Mouse (Mus musculus): ENCODE data around the gene Atat1.

Gene Atat1

DNA sequence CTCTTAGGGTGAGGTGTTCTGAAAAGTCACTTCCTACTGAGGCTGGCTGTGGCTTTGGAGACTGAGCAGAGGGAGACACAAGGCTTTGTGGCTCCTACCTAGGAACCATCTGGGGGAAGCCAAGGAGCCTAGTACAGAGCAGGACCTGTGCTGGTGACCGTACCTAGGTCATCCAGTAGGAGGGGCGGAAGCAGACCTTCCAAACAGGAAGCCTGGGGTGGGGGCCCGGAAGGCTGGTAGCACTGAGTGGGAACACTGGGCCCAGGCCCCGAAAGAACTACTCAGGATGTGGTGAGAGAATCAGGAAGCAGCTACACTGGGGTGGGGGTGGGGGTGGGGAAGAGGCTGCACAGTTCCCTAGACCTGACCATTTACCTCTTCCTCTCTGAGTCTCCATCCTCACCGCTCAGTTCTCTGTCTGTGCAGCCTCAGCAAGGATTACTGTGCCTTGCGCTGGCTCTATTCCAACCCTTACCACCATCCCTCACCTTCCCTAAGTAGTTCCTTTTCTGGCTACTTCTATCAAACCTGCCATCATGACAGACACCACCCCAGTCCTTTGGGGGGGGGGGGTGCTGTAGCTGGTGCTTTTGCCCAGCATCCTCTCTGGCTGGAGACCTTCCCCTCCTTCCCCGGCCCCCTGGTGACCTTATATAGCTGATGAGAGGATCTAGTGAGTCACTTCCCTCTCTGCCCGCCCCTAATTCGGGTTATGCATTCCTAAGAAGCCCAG is 39.6 kb downstream of the Atat1 start:
- Histone ChIP-seq H3K27me3 (ENCODE audit: control insufficient read depth, insufficient read depth, low read length, poor library complexity, severe bottlenecking) (no peaks in the 10 kb centered on the region), H3K36me3 (ENCODE audit: control insufficient read depth, insufficient read depth, low read length, poor library complexity, severe bottlenecking) (peaks cover 16% of the 10 kb centered on the region)
- peak; percentile 82 for DNase-seq (ENCODE audit: low read depth, low spot score)

DNA sequence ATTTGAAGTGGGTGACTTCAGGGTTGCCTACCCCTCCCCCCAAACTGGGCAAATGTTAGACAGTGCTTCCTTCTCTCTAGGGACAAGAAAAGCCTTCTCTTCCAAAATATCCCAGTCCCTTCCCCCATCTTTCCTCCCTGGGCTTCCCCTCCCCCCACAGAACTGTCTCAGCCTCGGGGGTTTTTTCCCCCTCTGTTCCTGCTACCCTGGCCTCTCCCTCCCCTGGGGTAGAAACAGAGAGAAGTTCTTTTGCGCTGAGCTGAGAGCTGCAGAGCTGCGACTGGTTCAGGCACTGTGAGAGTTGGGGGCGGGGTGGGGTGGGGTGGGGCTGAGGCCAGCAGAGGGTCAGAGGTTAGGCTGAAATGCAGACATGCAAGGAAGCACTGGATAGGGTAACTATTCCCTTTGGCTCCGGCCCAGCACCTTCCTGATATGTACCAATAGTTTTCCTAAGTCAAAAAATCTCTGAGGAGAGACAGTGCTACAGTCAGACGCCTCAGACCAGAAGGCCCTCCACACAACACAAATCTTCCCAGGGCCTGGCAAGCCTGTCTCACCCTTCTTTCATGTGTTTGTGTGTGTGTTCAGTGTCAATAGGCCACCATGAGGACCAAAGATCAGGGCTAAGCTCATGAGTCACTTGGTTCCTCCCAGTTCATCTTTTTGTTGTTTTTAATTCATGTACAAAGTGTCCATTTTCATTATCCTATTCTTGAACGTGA is 40.4 kb downstream of the Atat1 start:
- Histone ChIP-seq H3K27me3 (ENCODE audit: control insufficient read depth, insufficient read depth, low read length, poor library complexity, severe bottlenecking) (no peaks in the 10 kb centered on the region), H3K36me3 (ENCODE audit: control insufficient read depth, insufficient read depth, low read length, poor library complexity, severe bottlenecking) (peaks cover 11% of the 10 kb centered on the region)
- DNase-seq (ENCODE audit: low read depth, low spot score) = peak; percentile 21

DNA sequence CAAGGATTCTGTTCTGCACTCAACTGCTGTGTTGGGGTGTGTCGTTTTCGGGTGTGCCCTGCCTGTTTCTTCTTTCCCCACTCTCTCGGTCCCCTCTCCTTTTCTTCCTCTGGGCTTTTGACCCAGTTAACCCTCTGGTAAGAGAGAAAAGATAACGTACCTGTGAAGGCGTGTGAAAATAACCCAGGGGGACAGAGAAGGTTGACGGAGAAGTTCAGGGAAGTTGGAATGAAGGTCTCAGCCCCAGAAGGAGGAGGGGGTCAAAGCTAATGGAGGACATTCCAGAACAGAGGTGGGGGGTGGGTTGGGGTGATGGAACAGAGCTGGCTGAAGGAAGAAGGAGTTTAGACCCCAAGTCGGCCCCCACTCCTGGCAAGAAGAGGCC is 40.9 kb downstream of the Atat1 start:
- no peaks in the 10 kb centered on the region for H3K27me3 ChIP-seq (ENCODE audit: control insufficient read depth, insufficient read depth, low read length, poor library complexity, severe bottlenecking)
- DNase-seq (ENCODE audit: low read depth, low spot score) = no peak
- H3K36me3 ChIP-seq (ENCODE audit: control insufficient read depth, insufficient read depth, low read length, poor library complexity, severe bottlenecking) = peaks cover 7% of the 10 kb centered on the region

DNA sequence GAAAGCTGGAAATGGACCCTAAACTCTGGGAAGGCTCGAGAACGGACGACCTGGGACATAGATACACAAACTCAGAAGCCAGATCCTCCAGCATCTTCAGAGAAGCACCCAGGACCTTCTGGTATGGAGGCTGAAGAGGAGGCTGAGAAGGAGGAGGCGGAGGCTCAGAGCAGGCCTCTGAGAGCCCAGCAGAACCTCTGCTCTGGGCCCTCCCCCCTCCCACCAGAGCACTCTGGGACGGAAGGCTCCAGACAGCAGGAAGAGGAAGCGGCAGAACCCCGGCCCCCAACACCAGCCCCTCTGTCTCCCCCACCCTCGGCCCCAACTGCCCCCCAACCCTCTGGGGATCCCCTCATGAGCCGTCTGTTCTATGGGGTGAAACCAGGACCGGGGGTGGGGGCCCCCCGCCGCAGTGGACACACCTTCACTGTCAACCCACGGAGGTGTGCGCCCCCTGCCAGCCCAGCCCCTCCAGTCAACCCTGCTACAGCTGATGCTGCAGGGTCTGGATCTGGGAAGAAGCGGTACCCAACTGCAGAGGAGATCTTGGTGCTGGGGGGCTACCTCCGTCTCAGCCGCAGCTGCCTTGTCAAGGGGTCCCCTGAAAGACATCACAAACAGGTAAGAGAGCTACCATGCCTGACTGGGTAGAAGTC is 41.6 kb downstream of the Atat1 start:
- DNase-seq (ENCODE audit: low read depth, low spot score) = peak; percentile 62
- Histone ChIP-seq H3K27me3 (ENCODE audit: control insufficient read depth, insufficient read depth, low read length, poor library complexity, severe bottlenecking) (no peaks in the 10 kb centered on the region), H3K36me3 (ENCODE audit: control insufficient read depth, insufficient read depth, low read length, poor library complexity, severe bottlenecking) (peaks cover 7% of the 10 kb centered on the region)

DNA sequence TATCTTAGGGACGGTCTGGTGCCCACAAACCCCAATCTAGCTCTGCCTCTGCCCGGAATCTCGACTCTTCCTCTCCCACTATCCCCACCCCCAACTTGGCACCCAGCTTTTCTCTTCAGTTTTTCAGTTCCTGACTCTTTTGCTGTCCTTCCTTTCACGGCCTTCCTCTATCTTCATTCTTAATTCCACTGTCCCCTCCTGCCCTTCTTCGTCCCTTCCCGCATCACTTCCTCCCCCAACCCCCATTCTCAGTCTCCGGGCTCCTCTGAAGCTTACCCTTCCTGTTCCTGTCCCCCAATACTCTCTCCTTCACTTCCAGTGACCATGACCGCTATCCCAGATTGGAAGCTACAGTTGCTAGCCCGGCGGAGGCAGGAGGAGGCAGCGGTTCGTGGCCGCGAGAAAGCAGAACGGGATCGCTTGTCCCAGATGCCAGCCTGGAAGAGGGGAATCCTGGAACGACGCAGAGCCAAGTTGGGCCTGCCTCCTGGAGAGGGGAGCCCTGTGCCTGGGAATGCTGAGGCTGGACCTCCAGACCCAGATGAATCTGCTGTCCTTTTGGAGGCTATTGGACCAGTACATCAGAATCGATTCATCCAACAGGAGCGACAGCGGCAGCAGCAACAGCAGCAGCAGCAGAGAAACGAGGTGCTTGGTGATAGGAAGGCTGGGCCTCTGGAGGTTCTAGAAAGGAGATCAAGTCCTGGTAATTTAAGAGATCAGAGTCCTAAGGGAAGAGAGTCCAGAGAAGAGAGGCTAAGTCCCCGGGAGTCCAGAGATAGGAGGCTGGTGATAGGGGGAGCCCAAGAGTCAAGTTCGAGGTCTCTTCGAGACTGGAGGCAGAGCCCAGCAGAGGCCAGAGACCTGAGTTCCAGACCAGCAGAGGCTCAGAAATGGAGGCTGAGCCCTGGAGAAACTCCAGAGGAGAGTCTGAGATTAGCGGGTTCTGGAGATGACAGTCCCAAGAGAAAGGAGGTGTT is 42.7 kb downstream of the Atat1 start:
- H3K27me3 ChIP-seq (ENCODE audit: control insufficient read depth, insufficient read depth, low read length, poor library complexity, severe bottlenecking) = no peaks in the 10 kb centered on the region
- H3K36me3 ChIP-seq (ENCODE audit: control insufficient read depth, insufficient read depth, low read length, poor library complexity, severe bottlenecking) = peaks cover 3% of the 10 kb centered on the region; the same call in 1 of the 2 replicates
- DNase-seq (ENCODE audit: low read depth, low spot score) = peak; percentile 73

DNA sequence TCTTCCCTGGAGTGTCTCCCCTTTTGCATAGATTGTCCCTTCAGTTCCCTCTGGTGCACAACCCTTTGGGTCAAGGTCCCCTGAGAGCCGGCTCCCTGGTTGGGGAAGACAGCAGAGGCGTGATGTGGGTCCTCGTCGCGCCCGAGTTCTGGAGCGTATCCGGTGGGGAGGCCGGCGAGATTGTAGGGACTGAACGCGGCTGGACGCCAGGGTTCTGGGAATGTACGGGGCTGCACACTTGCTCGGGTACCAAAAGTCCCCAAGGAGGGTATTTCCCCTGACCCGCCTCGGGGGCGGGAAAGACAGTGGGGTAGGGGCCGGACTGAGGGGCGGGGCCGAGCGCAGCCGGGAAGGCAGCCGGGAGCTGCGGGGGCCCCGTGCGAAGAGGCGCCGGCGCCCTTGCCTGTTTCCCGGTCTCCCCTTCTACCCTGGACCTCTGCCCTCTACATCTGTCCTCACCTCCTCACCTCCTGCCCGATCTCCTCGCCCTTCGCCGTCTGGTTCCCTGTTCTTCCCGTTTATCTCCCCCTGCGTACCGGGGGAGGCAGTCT is 43.5 kb downstream of the Atat1 start:
- Histone ChIP-seq H3K27me3 (ENCODE audit: control insufficient read depth, insufficient read depth, low read length, poor library complexity, severe bottlenecking) (no peaks in the 10 kb centered on the region), H3K36me3 (ENCODE audit: control insufficient read depth, insufficient read depth, low read length, poor library complexity, severe bottlenecking) (peaks cover 3% of the 10 kb centered on the region; the same call in 1 of the 2 replicates)
- peak; percentile 55 for DNase-seq (ENCODE audit: low read depth, low spot score)

DNA sequence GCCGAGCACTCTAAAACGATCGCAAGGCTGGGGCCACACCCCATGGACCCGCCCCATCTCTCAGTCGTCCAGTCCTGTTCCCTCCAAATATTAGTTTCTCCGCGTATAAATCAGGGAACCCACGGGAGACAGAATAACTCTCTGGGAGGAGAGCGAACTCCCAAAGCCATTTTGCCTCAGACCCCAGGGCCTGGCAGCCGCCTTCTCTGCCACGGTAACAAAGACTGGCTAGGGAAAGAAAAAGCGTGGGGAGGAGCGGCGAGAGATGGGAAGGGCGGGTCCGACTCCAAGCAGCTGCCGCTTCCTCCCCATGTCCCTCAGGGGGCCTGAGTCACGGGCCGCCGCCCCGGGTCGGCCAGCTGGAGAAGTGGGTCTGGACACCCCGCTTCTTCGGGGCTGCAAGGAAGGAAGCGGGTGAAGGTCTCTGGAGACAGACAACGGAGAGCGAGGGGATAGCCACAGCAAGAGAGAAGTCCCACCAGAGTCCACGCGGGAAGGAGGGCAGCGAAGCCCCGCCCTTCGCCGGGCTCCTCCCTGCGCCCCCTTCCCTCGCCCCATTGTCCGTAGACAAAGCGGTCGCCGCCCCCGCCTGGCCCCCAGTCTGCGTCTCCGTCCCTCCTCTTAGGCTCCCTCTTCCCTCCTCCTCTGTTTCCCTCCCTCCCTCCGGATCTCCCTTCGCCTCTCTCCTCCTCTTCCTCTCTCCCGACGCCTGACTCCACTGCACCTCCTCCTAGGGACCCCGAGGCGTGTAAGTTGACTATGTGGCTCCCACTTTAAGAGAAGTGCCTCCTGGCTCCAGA is 44.2 kb downstream of the Atat1 start, which contains the start of gene Ppp1r18:
TSS of gene Ppp1r18 (plus strand) at position 113 of the 800 bp plus-strand sequence.
- Histone ChIP-seq H3K27me3 (ENCODE audit: control insufficient read depth, insufficient read depth, low read length, poor library complexity, severe bottlenecking) (no peaks in the 10 kb centered on the region), H3K36me3 (ENCODE audit: control insufficient read depth, insufficient read depth, low read length, poor library complexity, severe bottlenecking) (no peaks in the 10 kb centered on the region; the same call in 1 of the 2 replicates)
- peak; percentile 68 for DNase-seq (ENCODE audit: low read depth, low spot score)

DNA sequence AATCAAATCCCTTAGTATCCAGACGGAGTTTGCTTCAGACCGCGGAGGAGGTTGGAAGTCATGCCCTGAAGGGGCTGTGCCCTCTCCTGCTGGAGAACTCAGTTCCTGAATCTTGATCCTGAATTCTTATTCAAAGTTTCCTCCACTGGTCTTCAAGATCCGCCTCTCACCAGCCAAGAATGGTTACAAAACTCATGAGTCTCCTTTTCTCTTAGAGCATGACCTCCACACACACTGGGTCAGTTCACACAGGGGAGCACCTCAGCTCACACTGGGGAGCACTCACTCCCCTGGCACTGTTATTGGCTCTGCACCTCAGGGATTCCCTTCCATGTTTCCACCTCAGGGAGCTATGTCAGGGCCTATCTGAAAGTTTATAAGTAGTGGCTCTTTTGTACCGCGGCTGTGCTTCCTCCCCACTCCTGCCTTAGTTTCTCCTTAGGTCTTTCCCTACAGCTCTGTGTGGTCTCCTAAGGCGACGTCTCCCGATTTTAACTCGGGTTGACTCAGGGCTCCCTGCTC is 45.0 kb downstream of the Atat1 start:
- no peaks in the 10 kb centered on the region for H3K36me3 ChIP-seq (ENCODE audit: control insufficient read depth, insufficient read depth, low read length, poor library complexity, severe bottlenecking)
- no peaks in the 10 kb centered on the region for H3K27me3 ChIP-seq (ENCODE audit: control insufficient read depth, insufficient read depth, low read length, poor library complexity, severe bottlenecking)
- no peak for DNase-seq (ENCODE audit: low read depth, low spot score)

DNA sequence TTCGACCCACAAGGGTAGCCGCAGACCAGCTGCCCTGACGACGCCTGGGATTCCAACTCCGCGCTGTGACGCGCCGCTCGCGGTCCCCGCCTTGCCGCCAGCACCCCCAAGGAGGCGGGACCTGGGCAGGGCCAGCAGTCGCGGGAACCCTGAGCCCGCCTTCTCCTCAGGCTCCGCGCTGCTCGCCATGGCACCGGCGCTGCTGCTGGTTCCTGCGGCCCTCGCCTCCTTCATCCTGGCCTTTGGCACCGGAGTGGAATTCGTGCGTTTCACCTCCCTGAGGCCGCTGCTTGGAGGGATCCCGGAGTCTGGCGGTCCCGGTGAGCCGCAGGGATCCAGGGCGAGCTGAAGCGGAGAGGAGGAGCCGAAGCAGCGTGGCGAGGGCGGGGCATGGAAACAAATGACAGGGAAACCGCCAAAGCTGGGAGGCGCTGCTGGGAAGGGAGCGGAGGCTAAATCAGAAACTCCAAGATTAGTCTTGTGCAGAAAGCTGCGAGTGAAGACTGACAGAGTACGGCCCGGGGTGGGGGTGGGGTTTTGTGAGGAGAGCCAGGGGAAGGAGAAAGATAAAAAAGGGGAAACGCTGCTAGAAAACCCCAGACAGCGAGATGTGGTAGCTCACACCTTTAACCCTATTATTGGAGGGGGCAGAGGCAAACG is 48.5 kb downstream of the Atat1 start, which contains the start of gene Nrm:
TSS of gene Nrm (plus strand) at position 121 of the 660 bp plus-strand sequence.
- H3K36me3 ChIP-seq (ENCODE audit: control insufficient read depth, insufficient read depth, low read length, poor library complexity, severe bottlenecking) = no peaks in the 10 kb centered on the region; the same call in 1 of the 2 replicates
- DNase-seq (ENCODE audit: low read depth, low spot score) = peak; percentile 84
- no peaks in the 10 kb centered on the region for H3K27me3 ChIP-seq (ENCODE audit: control insufficient read depth, insufficient read depth, low read length, poor library complexity, severe bottlenecking)

DNA sequence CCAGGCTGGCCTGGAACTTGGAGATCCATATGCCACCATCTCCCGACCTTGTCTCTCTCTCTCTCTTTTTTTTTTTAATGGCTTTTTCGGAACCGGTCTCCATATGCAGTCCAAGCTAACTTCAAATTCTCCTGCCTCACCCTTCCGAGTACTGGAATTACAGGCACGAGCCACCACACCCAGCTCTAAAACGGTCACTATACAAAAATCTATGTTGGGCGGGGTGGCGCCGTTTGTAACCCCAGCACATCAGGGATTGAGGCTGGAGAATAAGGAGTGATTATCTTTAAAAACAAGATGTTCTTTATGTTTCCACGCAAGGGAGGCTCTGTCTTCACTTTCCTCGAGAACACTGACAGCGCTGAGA is 49.1 kb downstream of the Atat1 start:
- Histone ChIP-seq H3K36me3 (ENCODE audit: control insufficient read depth, insufficient read depth, low read length, poor library complexity, severe bottlenecking) (no peaks in the 10 kb centered on the region; the same call in 1 of the 2 replicates), H3K27me3 (ENCODE audit: control insufficient read depth, insufficient read depth, low read length, poor library complexity, severe bottlenecking) (no peaks in the 10 kb centered on the region)
- no peak for DNase-seq (ENCODE audit: low read depth, low spot score)

DNA sequence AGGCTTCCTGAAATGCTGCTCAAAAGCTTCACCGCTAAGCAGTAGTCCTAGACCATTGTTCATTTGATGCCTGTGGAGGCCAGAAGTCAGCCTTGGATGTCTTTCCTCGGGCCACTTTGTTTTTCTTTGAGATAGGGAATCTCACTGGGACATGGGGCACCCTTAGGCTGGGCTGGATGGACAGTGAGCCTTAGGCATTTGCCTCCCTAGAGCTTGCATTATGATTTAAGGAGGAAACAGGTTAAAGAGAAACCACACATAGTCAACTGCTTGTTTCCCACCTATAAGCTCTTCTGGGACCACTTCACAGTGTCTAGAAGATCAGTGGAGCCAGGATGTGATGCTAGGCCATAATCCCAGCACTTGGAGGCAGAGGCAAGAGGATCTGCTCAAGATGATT is 50.0 kb downstream of the Atat1 start:
- Histone ChIP-seq H3K36me3 (ENCODE audit: control insufficient read depth, insufficient read depth, low read length, poor library complexity, severe bottlenecking) (no peaks in the 10 kb centered on the region; the same call in 1 of the 2 replicates), H3K27me3 (ENCODE audit: control insufficient read depth, insufficient read depth, low read length, poor library complexity, severe bottlenecking) (no peaks in the 10 kb centered on the region)
- no peak for DNase-seq (ENCODE audit: low read depth, low spot score)

DNA sequence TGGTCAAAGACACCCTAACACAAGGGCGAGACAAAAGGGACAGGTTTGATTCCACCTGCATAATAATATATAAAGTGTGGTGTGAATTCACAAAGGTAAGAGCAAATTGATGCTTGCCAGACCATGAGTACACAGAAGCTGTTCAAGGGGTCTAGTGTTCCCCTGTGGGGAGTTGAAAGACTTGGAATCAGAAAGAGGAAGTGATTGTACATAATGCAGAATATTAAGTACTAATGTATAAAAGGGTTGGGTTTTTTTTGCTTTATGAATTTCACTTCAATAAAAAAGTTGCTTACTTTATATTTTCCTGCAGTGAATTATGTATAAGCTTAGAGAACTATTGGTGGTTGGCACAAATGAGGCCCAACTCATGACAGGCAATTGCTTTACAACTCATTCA is 50.5 kb downstream of the Atat1 start:
- Histone ChIP-seq H3K36me3 (ENCODE audit: control insufficient read depth, insufficient read depth, low read length, poor library complexity, severe bottlenecking) (peaks cover 2% of the 10 kb centered on the region; the same call in 1 of the 2 replicates), H3K27me3 (ENCODE audit: control insufficient read depth, insufficient read depth, low read length, poor library complexity, severe bottlenecking) (no peaks in the 10 kb centered on the region)
- no peak for DNase-seq (ENCODE audit: low read depth, low spot score)

DNA sequence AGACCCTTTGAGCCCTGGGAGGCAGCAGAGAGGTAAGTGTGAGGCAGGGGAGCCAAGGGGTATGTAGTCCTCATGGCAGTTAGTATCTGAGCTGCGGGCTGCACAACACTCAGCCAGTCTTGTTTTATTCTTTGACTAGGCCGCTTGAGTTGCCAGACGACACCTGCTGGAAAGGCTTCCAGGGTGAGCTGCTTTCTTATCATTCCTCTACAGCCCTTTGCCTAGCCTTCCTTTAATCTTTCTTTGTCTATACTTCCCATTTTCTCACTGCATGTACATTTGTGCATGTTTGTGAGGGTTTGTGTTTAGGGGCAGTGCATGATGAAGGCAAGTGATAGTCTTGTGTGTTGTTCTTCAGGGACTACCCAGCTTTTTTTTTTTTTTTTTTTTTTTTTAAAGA is 58.9 kb downstream of the Atat1 start:
- Histone ChIP-seq H3K36me3 (ENCODE audit: control insufficient read depth, insufficient read depth, low read length, poor library complexity, severe bottlenecking) (peaks cover 13% of the 10 kb centered on the region), H3K27me3 (ENCODE audit: control insufficient read depth, insufficient read depth, low read length, poor library complexity, severe bottlenecking) (no peaks in the 10 kb centered on the region)
- DNase-seq (ENCODE audit: low read depth, low spot score) = no peak
